Mouse (Mus musculus): ENCODE results near the gene Dnah2.
A peak's percentile ranks its signal among the peaks of the same experiment; 100 is the strongest.
"Not testable (repeated sequence)": the region's sequence is repeated elsewhere in the genome, so short reads cannot be mapped to it uniquely, and the experiment has no call there.

The Dnah2 gene

DNA sequence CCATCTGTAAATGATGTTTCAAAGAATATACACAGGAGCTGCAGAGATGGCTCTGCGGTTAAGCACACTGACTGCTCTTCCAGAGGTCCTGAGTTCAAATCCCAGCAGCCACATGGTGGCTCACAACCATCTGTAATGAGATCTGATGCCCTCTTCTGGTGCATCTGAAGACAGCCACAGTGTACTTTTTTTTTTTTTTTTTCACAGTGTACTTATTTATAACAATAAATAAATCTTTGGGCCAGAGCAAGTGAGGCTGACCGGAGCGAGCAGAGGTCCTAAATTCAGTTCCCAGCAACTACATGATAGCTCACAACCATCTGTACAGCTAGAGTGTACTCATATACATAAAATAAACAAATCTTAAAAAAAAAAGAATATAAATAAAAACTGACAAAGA, 18.6 kb downstream of the Dnah2 start:
- DNase-seq (ENCODE audit: low read depth, low spot score): not testable (repeated sequence)

DNA sequence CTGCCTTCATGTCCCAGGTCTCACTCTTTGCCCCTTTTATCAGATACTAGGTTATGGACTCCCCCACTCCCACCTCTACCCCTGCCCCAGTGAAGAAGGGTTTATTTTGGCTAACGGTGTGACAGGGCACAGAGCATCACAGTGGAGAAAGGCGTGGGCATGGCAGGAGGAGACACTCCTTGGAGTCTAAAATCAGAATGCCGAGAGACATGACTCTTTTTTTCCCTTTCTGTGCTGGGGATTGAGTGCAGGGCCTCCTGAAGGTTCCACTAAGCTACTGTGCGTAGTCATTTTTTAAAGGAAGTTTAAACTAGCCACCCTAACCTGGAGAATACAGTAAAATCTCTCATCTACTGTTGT, 20.9 kb downstream of the Dnah2 start:
- DNase-seq (ENCODE audit: low read depth, low spot score): no peak

DNA sequence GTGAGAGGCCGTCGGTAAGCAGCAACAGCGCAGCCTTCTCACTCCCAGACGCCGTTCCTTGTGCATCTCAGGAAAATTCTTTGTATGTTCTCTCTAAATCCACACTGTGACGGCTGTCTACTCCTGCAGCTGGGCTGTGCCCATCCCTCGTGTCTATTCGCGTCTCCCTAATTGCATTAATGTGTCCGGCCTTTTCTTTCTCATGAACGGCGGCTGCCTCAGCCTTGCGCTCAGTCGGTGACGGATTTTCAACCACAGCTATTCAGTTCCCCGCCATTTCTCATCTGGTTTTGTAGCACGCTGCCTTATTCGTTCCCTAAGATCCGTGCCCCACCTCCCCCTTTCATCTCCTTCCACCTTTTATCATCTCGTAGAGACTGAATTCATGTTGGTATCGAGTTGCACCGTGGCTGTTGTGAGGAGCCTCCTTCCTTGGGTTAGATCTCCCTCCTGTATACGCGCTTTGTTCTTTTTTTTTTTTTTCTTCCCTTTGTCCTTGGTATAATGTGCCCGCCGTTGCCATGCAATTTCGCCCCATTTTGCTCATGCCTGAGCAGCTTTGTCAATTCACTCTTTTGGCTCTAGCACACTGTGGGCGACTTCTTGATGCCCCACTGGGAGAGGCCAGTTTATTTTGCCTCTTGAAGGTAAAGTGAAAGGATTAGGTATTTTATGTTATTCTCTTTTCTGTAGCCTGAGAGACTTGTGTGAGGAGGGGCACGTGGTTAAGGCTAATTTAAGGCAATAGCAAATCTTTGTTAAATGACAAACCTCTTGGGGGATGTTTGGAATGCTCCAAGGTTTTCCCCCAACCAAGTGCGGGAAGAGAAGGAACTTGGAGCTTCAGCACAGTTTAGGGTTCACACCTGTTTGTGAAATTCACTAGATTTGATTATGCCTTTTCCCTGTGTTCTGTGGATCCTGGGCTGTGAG, 21.5 kb downstream of the Dnah2 start:
- DNase-seq (ENCODE audit: low read depth, low spot score): no peak

DNA sequence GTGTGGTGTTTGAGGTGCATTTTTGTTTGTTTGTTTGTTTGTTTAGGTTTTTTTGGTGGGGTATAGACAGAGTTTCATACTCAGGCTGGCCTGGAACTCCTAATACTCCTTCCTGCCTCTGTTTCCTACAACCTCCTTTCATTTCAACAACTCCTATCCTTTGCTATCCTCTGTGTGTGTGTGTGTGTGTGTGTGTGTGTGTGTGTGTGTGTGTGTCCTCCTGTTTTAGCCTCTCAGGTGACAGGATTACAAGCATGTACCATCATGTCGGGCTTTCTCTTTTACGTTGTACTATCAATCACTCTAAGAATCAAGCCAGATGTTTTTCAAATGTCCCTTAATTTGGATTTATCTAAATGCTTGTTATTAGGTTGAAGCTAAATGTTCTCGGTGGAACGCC, 22.3 kb downstream of the Dnah2 start:
- DNase-seq (ENCODE audit: low read depth, low spot score): no peak

DNA sequence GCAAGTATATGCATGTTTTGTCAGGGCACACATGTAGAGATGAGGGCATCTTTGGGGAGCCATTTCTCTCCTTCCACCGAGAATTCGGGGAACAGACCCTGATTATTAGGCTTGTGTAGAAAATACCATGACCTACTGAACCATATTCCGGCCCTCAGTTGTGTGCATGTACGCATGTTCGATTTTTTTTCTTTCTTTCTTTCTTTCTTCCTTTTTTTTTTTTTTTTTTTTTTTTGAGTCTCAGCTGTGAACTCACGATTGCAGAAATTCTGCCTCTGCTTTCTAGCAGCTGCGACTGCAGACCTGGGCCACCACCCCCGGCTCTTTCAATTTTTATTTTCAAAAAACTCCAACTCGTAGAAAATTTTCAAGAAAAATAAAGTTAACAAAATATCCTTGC, 23.2 kb downstream of the Dnah2 start:
- no peak for DNase-seq (ENCODE audit: low read depth, low spot score)

DNA sequence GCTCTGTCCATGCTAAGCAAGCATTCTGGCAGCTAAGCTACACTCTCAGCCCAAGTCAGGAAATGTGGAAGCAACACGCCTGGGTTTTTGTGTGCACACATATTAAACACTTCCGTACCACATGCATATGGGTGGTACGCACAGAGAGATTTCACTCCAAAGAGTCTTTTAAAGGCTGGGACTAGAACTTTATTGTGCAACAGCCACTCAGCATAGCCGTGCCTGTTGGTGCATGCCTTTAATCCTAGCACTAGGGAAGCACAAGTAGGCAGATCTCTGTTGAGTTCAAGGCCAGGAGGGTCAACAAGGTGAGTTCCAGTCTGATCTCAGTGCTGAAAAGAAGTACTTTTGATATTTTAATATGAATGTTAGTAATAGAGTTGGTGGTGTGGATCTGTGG, 25.3 kb downstream of the Dnah2 start:
- no peak for DNase-seq (ENCODE audit: low read depth, low spot score)

DNA sequence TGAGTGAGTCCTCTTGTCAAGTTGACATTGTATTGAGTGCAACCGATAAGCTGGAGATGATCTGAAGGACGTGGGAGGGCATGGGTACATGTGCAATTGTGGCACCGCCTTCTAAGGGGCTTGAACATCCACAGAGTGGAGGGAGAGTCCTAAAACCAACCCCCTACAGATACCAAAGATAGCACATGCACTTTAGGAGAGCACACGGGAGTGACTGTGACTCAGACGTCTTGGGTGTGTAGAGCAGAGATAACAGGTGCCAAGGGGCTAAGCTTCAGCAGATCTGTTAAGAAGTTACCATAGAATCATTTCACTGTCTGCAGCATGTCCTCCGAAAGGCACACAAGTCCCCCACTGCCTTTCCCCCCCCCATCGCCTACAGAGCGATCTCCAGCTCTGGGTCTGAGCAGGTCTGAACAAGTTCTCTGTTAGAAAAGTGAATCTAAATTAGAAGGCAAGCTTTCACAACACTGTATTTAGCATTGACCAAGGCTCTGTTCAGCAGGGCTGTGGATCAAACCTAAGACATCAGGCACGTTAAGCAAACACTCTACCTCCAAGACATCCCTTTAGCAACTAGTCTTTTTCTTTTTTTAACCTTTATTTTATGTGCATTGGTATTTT, 27.3 kb downstream of the Dnah2 start:
- DNase-seq (ENCODE audit: low read depth, low spot score): no peak

DNA sequence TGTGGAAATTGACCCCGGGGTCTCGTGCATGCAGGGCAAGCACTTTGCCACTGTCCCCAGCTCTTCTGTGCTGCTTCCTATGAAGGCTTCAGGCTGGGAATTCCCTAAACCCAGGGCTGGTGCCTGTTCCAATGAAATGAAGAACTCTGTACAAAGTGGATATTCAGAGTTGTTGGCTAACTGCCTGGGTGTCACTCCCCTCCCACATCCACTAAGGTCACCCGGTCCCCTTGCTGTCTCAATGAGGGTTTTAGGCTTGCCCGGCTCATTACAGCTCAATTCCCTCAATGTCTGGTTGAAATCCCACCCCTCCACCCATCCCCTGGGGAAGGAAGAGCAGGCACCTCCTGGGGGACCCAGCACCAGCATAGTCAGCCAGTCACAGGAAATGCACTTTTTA, 28.9 kb downstream of the Dnah2 start:
- DNase-seq (ENCODE audit: low read depth, low spot score): no peak

DNA sequence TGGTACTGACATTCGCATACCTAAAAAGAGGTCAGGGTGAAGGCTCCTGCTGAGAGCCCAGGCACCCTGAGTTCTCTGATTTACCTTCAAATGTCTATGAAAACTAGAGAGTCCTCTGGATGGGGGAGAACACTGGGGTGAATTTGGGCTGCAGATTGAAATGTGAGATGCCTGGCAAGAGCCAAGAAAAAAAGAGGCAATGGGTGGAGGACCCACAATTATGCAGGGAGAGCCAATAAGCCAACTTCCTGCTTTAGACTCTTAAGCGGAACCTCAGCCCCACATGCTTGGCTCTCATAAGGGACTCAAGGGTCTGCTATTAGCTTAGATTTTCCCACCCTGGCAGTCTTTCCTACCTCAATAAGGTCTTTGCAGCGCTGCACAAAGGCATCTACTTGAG, 32.2 kb downstream of the Dnah2 start:
- no peak for DNase-seq (ENCODE audit: low read depth, low spot score)

DNA sequence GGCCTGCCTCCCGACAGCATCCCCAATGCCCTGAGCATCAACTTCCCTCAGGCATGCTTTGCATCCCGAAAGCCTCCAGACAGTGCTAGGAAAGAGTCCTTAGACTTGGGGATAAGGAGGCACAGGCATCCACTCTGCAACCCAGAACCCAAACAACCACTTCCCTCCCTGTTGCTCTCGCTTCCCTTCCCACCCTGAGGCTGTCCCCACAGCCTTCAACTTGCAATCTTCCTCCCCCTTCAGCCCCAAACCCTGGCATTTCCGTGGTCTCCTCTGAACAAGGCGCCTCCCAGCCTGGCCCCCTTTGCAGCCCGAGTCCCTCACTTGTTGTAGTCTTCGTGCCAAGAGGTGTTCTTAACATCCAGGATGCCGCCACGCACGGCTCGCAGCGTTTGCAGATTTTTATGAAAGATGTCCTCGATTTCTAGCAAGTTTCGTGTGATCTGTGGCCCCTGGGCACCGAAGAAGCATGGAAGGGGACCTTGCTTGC, 32.7 kb downstream of the Dnah2 start:
- no peak for DNase-seq (ENCODE audit: low read depth, low spot score)

DNA sequence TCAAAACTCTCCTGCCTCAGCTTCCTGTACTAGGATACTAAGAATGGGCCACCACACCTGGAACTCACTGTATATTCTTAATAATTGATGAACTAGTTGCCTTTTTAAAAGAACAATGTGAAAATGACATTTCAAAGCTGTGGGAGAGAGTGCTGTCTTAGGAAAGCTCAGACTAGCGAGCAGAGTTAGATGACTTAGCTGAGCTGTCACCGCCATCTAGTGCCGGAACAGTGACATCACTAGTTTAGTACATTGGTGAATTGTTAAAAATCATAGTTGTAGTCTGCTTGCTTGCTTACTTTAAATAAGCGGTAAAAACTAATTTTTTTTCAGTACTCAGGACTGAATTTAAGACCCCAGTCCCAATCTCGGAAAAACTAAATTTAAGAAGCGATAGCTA, 35.1 kb downstream of the Dnah2 start:
- DNase-seq (ENCODE audit: low read depth, low spot score): peak; percentile 67

DNA sequence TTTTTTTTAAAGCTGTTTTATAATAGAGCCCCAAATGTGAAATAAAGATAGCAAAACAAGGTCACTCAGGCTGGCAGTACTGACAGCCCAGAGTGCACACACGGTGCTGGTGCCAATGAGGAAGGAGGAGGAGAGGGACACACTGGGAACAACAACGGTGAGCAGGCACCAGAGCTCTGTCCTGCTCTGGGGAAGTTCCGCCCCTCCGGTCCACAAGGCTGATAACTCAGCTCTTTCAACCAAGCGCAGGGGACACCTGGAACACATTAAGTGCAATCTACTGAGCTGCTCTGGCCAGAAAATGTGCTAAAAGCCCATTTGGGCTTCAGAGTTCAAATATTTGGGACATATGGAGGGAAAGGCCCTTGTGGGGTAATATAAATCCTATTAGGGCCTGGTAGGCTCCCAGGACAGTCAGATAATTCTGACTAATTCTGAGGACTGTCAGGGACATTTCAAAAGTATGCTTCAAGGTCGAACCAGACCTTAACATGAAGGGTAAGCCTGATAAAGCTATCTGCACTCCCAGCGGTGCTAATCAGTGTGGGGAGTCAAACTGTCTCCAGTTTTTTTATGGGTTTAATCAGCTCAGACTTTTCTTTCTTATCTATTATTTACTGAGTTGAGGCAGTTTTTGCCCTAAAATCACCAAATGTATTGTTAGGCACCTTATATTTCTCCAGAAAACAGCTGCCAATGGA, 38.0 kb downstream of the Dnah2 start:
- no peak for DNase-seq (ENCODE audit: low read depth, low spot score)

DNA sequence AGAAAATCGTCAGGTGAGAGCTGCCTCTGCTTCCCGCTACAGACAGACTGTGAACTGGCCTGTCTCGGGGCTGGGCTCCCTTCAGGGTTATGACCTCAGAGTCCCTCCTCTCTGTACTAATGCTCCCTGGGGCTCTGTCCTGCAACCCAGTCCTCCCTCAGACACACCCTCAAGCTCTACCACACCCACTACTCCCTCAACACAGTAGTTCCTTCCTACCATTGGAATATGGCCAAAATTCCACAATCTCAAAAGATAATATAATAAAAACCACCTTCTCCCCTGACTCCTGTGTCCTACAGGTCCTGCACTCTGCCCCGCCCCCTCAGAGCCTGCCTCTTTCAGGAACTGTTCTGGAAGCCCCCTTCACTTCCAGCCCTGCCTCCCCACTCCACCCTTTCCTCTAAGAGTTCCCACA, 45.0 kb downstream of the Dnah2 start:
- DNase-seq (ENCODE audit: low read depth, low spot score): no peak

DNA sequence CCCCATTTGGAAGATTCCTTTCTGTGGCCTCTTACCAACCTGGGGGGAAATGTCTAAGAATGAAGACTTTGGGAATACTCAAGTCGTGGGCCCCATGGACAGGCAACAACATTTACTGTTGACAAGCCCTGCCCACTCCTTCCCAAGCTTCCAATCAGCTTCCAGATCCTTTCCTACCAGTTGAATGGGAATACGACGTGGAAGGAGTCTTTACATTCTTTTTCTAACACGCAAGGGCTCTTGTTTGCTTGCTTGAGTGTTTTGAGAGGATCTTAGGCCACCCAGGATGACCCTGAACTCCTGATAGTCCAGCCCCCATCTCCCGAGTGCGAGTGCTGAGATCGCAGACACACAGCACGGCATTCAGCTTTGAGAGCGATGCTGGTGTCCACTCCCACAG, 47.4 kb downstream of the Dnah2 start:
- DNase-seq (ENCODE audit: low read depth, low spot score): no peak

DNA sequence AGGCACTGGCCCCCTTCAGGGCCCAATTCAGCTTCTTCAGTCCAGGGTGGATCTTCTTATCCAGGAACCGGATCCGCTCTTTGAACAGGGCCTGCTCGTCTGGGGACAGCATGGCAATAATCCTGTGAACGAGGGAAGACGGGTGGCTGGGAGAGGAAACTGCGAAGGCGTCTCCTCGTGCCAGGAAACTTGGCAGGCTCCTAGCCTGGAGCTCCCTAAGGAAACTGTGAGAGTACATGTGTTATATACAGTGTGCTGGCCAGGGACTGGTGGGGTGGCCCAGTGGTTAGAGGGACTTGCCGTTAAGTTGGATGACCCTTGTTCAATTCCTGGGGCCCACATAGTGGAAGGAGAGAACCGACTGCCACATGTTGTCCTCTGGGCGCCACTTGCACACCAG, 49.8 kb downstream of the Dnah2 start:
- no peak for DNase-seq (ENCODE audit: low read depth, low spot score)

DNA sequence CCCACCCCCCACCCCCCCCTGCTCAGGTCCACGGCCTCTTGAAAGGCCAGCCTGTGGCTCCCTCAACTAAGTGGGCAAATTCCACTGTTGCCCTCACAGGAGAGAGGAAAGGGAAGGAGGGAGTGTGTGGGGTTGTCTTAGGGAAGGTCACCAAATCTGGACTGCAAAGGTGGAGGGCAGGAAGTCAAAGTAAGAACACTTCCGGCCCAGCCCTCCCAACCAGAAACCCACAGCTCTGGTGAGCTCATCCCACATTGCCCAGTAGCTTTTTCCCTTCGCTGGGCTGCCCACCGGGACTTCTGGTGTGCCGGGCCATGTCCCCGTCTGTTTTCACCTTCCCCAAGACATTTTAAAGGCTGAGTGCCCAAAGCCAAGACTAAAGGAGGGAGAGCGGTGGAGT, 57.2 kb downstream of the Dnah2 start:
- DNase-seq (ENCODE audit: low read depth, low spot score): peak; percentile 31

DNA sequence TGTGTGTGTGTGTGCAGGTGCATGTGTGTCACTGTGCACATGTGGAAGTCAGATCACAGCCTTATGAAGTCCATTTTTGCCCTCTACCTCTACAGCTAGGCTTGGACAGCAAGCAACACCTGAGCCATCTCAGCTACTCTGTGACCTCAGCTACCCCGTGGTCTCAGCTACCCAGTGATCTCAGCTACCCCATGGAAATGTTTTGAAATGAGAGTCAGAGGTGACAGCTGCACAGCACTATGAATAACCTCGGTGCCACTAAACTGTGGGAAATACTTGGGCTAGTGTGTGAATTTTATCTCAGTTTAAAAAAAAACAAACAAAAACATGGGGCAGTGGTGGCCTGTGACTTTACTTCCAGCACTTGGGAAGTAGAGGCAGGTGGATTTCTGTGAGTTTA, 58.0 kb downstream of the Dnah2 start:
- no peak for DNase-seq (ENCODE audit: low read depth, low spot score)

DNA sequence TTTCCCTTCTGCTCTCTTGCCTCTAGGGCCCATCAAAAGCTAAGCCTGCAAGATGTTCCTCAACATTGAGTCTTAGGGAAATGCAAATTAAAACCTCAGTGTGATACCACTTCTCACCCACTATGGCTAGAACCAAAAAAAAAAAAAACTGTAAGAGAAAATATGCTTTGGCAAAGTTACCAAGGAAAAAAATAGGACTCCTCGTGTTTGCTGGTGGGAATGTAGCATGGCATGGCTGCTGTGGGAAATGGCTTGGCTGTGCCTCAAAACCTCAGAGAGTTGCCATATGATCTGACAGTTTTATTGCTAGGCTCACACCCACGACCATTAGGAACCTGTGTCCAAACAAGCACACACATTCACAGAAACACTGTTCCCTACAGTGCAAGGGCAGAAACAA, 61.4 kb downstream of the Dnah2 start:
- no peak for DNase-seq (ENCODE audit: low read depth, low spot score)

DNA sequence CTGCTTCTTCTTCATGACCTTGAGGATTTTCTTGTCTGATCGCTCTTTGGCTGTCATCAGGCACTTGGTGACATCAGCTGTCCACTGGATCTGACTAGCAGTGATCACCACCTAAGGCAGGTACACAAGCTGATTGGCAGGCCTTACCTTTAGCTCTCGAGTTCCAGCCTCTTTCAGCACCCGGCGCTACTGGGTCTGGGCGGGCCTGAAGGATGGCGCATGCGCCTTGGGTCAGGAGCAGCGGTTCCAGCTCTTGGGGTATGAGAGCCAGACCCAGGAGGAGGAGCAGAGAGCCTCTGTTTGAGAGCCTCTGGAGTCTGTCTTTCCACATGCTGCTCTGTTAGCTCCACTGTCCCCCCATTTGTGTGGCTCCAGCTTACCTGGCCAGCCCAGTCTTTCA, 71.3 kb downstream of the Dnah2 start:
- no peak for DNase-seq (ENCODE audit: low read depth, low spot score)

DNA sequence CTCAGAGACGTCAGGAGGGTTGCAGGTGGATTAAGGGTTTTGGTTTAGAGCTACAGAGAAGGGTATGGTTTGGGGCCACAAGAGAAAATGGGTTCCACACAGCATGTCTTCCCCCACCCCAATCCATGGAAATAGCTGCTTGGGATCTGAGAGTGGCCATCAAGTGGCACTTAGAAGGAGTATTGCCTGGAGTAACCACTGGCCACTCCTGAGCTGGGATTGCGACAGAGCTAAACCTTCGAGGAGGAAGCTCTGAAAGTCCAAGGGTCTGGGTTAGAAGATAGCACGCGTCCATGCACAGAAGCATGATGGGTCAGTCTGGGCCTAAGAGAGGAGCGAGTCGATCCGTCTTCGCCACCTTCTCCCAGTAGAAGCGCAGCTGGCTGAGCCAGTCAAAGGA, 72.1 kb downstream of the Dnah2 start:
- DNase-seq (ENCODE audit: low read depth, low spot score): no peak

DNA sequence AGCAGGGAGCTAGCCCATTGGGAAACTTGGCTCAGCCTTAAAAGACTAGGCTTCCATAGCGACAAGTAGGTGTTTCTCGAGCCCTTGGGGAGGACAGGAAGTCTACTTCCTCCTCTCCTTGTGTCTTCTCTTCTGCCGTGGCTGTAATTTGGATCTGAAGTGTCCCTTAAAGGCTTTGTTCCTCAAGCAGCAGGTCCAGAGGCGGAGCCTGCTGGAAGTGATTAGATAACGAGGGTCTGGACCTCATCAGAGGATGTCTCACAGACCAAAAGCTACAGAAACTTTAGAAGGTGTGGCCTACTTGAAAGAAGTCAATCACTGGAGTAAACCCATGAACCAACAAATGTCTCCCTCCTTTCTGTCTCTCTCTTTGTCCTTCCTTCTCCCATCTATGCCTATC, 74.2 kb downstream of the Dnah2 start:
- no peak for DNase-seq (ENCODE audit: low read depth, low spot score)

DNA sequence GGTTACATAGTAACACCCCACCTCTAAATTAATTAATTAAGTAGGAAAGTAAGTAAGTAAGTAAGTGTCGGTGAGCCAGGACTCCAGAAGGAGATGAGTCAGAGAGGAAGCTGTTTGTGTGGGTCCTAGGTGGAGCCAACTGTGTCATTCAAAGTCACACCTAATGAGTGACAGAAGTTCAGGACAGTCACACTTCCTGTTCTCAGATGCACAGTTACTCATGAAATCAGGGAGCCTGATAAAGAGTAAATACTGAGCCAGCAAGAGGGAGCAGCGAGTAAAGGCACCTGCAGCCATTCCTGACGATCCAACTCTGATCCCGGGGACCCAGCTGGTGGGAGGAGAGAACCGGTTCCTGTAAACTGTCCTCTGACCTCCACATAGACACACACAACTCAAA, 76.2 kb downstream of the Dnah2 start:
- peak; percentile 31 for DNase-seq (ENCODE audit: low read depth, low spot score)

DNA sequence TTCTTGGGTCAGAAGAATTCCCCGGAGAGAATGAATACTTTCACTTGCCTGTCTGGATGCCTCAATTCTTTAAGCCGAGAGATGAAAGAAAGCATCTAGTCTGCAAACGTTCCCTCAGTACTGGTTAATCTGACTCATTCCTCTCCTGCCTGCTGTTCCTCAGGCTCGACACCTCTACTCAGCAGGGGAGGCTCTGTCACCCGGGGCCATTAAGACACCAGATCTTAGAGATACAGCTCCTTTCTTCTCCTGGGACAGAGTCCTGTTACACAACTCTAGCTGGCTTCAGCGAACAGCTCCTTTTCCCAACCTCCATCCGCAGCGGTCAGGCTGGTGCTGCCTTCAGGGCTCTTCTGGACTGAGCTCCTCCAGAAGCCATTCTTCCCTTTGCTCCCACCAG, 77.4 kb downstream of the Dnah2 start:
- DNase-seq (ENCODE audit: low read depth, low spot score): peak; percentile 7
